In genomic region chr9:14778341-14778740, GRCm38 (mm10) we compare ENCODE assay signal across 35 mouse cellular contexts. TPM values are rescaled to one million over a fixed set of nuclear protein-coding genes. Genes with fewer than 3 reads are reported as not detected.
DNase-seq lines count a peak whose midpoint lies in the region; ATAC-seq and TF ChIP-seq lines count a peak whose summit lies in the region.
"Had no signal": no experiment of that assay in that cellular context is flagged by ENCODE, and none has a peak within 500 bp of the region (broad histone marks: within the 10 kb centered on the region; RNA-seq: fewer than 3 reads in every experiment).

No protein-coding gene starts in this region.

- no peaks in the 10 kb centered on the region for H3K79me2 ChIP-seq in CH12.LX (replicated peaks; ENCODE audit: control insufficient read depth, extremely low read depth, insufficient read depth, poor library complexity, severe bottlenecking)

- H3K9me3 ChIP-seq in CH12.LX (replicated peaks; ENCODE audit: low read length) (no peaks in the 10 kb centered on the region), E14TG2a.4 (ENCODE audit: low read length) (no peaks in the 10 kb centered on the region)
- H3K9me3 ChIP-seq in forebrain, embryonic 15.5 days: no peaks in the 10 kb centered on the region
- H3K9me3 ChIP-seq: embryonic facial prominence, embryonic 12.5 days; heart, embryonic 12.5 days; hindbrain, embryonic 13.5 days; midbrain, embryonic 13.5 days; stomach, embryonic 15.5 days had no signal

- no peak for TF ChIP-seq RAD21 in CH12.LX (IDR thresholded peaks at IDR 0.05; ENCODE audit: low read depth, low read length)

- H3K27ac ChIP-seq in CH12.LX (ENCODE audit: insufficient read depth, low read depth): no peak overlapping the region
- no peak overlapping the region for H3K27ac ChIP-seq in small intestine, adult 2 months (ENCODE audit: insufficient read depth, low read depth, low read length)
- H3K27ac ChIP-seq in forebrain, embryonic 15.5 days (replicated peaks): no peak overlapping the region
- H3K27ac ChIP-seq: embryonic facial prominence, embryonic 12.5 days; hindbrain, embryonic 13.5 days; layer of hippocampus, adult 2 months; liver, embryonic 14.5 days; macrophage; midbrain, embryonic 13.5 days; stomach, embryonic 15.5 days had no signal

- no peak overlapping the region for H3K4me3 ChIP-seq in CH12.LX (replicated peaks in 1 of 3; ENCODE audit: low read depth in 2 of 3, low read length in 2 of 3, poor library complexity in 1 of 3)
- H3K4me3 ChIP-seq in E14TG2a.4 (replicated peaks; ENCODE audit: low read length): 0 out of 2 replicates have a peak overlapping the region, but pooled peaks have one; percentile 8
- H3K4me3 ChIP-seq in small intestine, adult 2 months (ENCODE audit: low read depth, low read length): peak overlapping the region; percentile 10; the same call in 1 of the 2 replicates
- no peak overlapping the region for H3K4me3 ChIP-seq in forebrain, embryonic 15.5 days
- H3K4me3 ChIP-seq: embryonic facial prominence, embryonic 12.5 days; heart, embryonic 12.5 days; hindbrain, embryonic 13.5 days; layer of hippocampus, adult 2 months; midbrain, embryonic 13.5 days; stomach, embryonic 15.5 days had no signal

- no peak for TF ChIP-seq EP300 in CH12.LX (IDR thresholded peaks at IDR 0.05; ENCODE audit: low read length)

- H3K36me3 ChIP-seq in CH12.LX (replicated peaks in 1 of 2; ENCODE audit: control insufficient read depth in 1 of 2, insufficient read depth in 1 of 2, low read length in 1 of 2) (peaks cover 18 to 37% of the 10 kb centered on the region in 2 experiments), E14TG2a.4 (ENCODE audit: insufficient read depth, low read length) (peaks cover 34% of the 10 kb centered on the region)
- peaks cover 14% of the 10 kb centered on the region for H3K36me3 ChIP-seq in small intestine, adult 2 months (ENCODE audit: control insufficient read depth, insufficient read depth, low read length)
- H3K36me3 ChIP-seq in forebrain, embryonic 15.5 days: peaks cover 30% of the 10 kb centered on the region

- TF ChIP-seq CTCF in CH12.LX (conservative IDR thresholded peaks at IDR 0.05 in 1 of 2, IDR thresholded peaks at IDR 0.05 in 1 of 2; ENCODE audit: low read depth in 2 of 2, low read length in 2 of 2): no peak
- no peak for TF ChIP-seq CTCF in E14TG2a.4 (conservative IDR thresholded peaks at IDR 0.05; ENCODE audit: low read length)
- TF ChIP-seq CTCF in small intestine, adult 2 months (IDR thresholded peaks at IDR 0.05; ENCODE audit: extremely low read depth, insufficient read length, insufficient replicate concordance, low read depth, low read length): no peak

- dilution Hi-C loops in CH12.LX (cut with MboI; ENCODE audit: extremely low pct_ligation_motif_present, extremely low pct_unique_long_range_greater_than_20kb, low sequenced_read_pairs): no loop called here

- ATAC-seq in forebrain, embryonic 15.5 days (replicated peaks): no peak
- ATAC-seq: forebrain, embryonic 16.5 days; midbrain, embryonic 13.5 days had no signal

- DNase-seq in CH12.LX (ENCODE audit: extremely low read depth): no peak
- peak; percentile 55 for DNase-seq in ZHBTc4 (ENCODE audit: low read depth, low spot score)
- DNase-seq in right cerebral cortex, postnatal 4 days: no peak
- no peak for DNase-seq in left cerebral cortex, postnatal 36 days (ENCODE audit: low spot score in 2 of 2)
- DNase-seq: adrenal gland, postnatal 10 days; B cell, adult 2 months; cerebellum, adult 9-10 months; cerebellum, postnatal 36 days; gastrocnemius, postnatal 25 days; heart, adult 18-20 months; heart, postnatal 4 days; kidney, adult 2 months; liver; lung, adult 2 months; lung, postnatal 10 days; thymus, adult 18-20 months; thymus, postnatal 25 days had no signal

- WGBS in small intestine, adult 2 months: 30% methylated on average over 13 of the region's 13 CpGs
- WGBS in forebrain, embryonic 15.5 days: 40% methylated on average over 13 of the region's 13 CpGs

- in situ Hi-C loops in CH12.LX (cut with MboI; ENCODE audit: low pct_ligation_motif_present, low pct_unique_long_range_greater_than_20kb, low sequenced_read_pairs): loop anchor here (5.0 kb wide), 1 partner anchor 239 kb away; no protein-coding TSS in a partner anchor

- H3K9ac ChIP-seq in CH12.LX (ENCODE audit: insufficient read depth, low read depth): no peak overlapping the region
- H3K9ac ChIP-seq in forebrain, embryonic 15.5 days (replicated peaks): no peak overlapping the region
- H3K9ac ChIP-seq: embryonic facial prominence, embryonic 12.5 days; heart, embryonic 12.5 days; hindbrain, embryonic 13.5 days; liver, embryonic 14.5 days; midbrain, embryonic 13.5 days; stomach, embryonic 15.5 days had no signal

- no peak for TF ChIP-seq POLR2A in CH12.LX (IDR thresholded peaks at IDR 0.05; ENCODE audit: low read depth, low read length)
- TF ChIP-seq POLR2A in small intestine, adult 2 months (IDR thresholded peaks at IDR 0.05; ENCODE audit: low read depth, low read length): no peak

- no peak overlapping the region for H3K4me2 ChIP-seq in CH12.LX (ENCODE audit: insufficient read depth, low read depth, poor library complexity, severe bottlenecking)
- no peak overlapping the region for H3K4me2 ChIP-seq in forebrain, embryonic 15.5 days (replicated peaks)
- H3K4me2 ChIP-seq: embryonic facial prominence, embryonic 12.5 days; heart, embryonic 12.5 days; hindbrain, embryonic 13.5 days; midbrain, embryonic 13.5 days; stomach, embryonic 15.5 days had no signal

- intact Hi-C loops in left cerebral cortex, postnatal 36 days (cut with DNase I): no loop called here

- no peaks in the 10 kb centered on the region for H3K27me3 ChIP-seq in CH12.LX (replicated peaks)
- H3K27me3 ChIP-seq in E14TG2a.4 (ENCODE audit: insufficient read depth, low read length): no peaks in the 10 kb centered on the region
- H3K27me3 ChIP-seq in small intestine, adult 2 months (ENCODE audit: control insufficient read depth, insufficient read depth, low read length): no peaks in the 10 kb centered on the region
- no peaks in the 10 kb centered on the region for H3K27me3 ChIP-seq in forebrain, embryonic 15.5 days
- H3K27me3 ChIP-seq: embryonic facial prominence, embryonic 12.5 days; heart, embryonic 12.5 days; hindbrain, embryonic 13.5 days; midbrain, embryonic 13.5 days; stomach, embryonic 15.5 days had no signal

- peaks cover 0 to 30% of the 10 kb centered on the region in 2 experiments; a peak in 2 of 4 replicates for H3K4me1 ChIP-seq in CH12.LX (ENCODE audit: control insufficient read depth in 1 of 2, insufficient read depth in 2 of 2)
- H3K4me1 ChIP-seq in E14TG2a.4 (replicated peaks; ENCODE audit: low read depth, low read length): peaks cover 19% of the 10 kb centered on the region
- peaks cover 3% of the 10 kb centered on the region for H3K4me1 ChIP-seq in small intestine, adult 2 months (ENCODE audit: control insufficient read depth, insufficient read depth, insufficient read length, low read length)
- H3K4me1 ChIP-seq in forebrain, embryonic 15.5 days: no peaks in the 10 kb centered on the region
- H3K4me1 ChIP-seq: embryonic facial prominence, embryonic 12.5 days; heart, embryonic 12.5 days; hindbrain, embryonic 13.5 days; midbrain, embryonic 13.5 days; stomach, embryonic 15.5 days had no signal

TF ChIP-seq in CH12.LX, 34 proteins besides CTCF, POLR2A, EP300 and RAD21 (continues in another document):
- no peak for TF ChIP-seq CHD1 (IDR thresholded peaks at IDR 0.05; ENCODE audit: low read depth, low read length)
- no peak for TF ChIP-seq ELF1 (IDR thresholded peaks at IDR 0.05; ENCODE audit: low read depth, low read length)
- TF ChIP-seq USF1 (IDR thresholded peaks at IDR 0.05; ENCODE audit: low read depth, low read length): no peak
- TF ChIP-seq ZMIZ1 (IDR thresholded peaks at IDR 0.05; ENCODE audit: low read depth, low read length): 0 out of 2 replicates have a peak, but pooled peaks have one; percentile 35
- no peak for TF ChIP-seq MAFK (IDR thresholded peaks at IDR 0.05; ENCODE audit: insufficient replicate concordance, low read length)
- TF ChIP-seq BHLHE40 (IDR thresholded peaks at IDR 0.05; ENCODE audit: low read depth, low read length): no peak
- TF ChIP-seq SMC3 (IDR thresholded peaks at IDR 0.05; ENCODE audit: low read depth, low read length): no peak

RNA-seq across cellular contexts. Expression of gene Mre11a, which starts 6.1 kb away (rescaled TPM):
- 27.7 and 34.8 TPM in 2 replicates for total RNA-seq in CH12.LX (2012; rRNA removed)
- total RNA-seq in CH12.LX (2014; rRNA removed): 45.7 and 51.6 TPM in 2 replicates
- 47.3 and 49.3 TPM in 2 replicates for polyA plus RNA-seq in CH12.LX (2012; ENCODE audit: insufficient read length, low read depth)
- polyA plus RNA-seq in small intestine, adult 2 months (2012; rRNA removed): 0.47 and 1.3 TPM in 2 replicates
- 10 to 100 TPM in 1 of 2 experiments, 1 to 10 TPM in 1; 9.2 to 18.3 TPM for total RNA-seq in left cerebral cortex, postnatal 36 days (2021)
- 14.8 and 17.1 TPM in 2 replicates for polyA plus RNA-seq in forebrain, embryonic 15.5 days (2015; fragmentation: Nextera tagmentation; extraction: Ambion mirVana)

RNA-seq across cellular contexts. Expression of gene Ankrd49, which starts 6.3 kb away (rescaled TPM):
- total RNA-seq in CH12.LX (2012; rRNA removed) (33.8 and 34.5 TPM in 2 replicates), CH12.LX (2014; rRNA removed) (62.5 and 72.2 TPM in 2 replicates)
- polyA plus RNA-seq in CH12.LX (2012; ENCODE audit: insufficient read length, low read depth): 48.2 and 49.6 TPM in 2 replicates
- 1.5 and 2.4 TPM in 2 replicates for polyA plus RNA-seq in small intestine, adult 2 months (2012; rRNA removed)
- total RNA-seq in left cerebral cortex, postnatal 36 days (2021): 10 to 100 TPM; 11.5 to 12.2 TPM
- 43.0 and 47.3 TPM in 2 replicates for polyA plus RNA-seq in forebrain, embryonic 15.5 days (2015; fragmentation: Nextera tagmentation; extraction: Ambion mirVana)

RNA-seq across cellular contexts. Expression of gene 1700012B09Rik, which starts 7.5 kb away (rescaled TPM):
- total RNA-seq in CH12.LX (2012; rRNA removed): not detected in 2 replicates
- not detected in 2 replicates for total RNA-seq in CH12.LX (2014; rRNA removed)
- not detected in 2 replicates for polyA plus RNA-seq in CH12.LX (2012; ENCODE audit: insufficient read length, low read depth)
- polyA plus RNA-seq in small intestine, adult 2 months (2012; rRNA removed): not detected in 2 replicates
- total RNA-seq in left cerebral cortex, postnatal 36 days (2021): not detected
- 2.9 and 4.5 TPM in 2 replicates for polyA plus RNA-seq in forebrain, embryonic 15.5 days (2015; fragmentation: Nextera tagmentation; extraction: Ambion mirVana)
- total RNA-seq: adrenal gland, postnatal 10 days; gastrocnemius, postnatal 25 days; heart, adult 18-20 months; heart, postnatal 4 days; megakaryocyte-erythroid progenitor cell, adult 5-6 weeks had no signal
- polyA plus RNA-seq: heart, embryonic 12.5 days; heart, postnatal 0 days; kidney, adult 2 months; kidney, embryonic 16.5 days; limb, embryonic 11.5 days; liver, embryonic 14.5 days; macrophage; stomach, embryonic 15.5 days had no signal

RNA-seq across cellular contexts. Expression of gene Fut4, which starts 26.1 kb away (rescaled TPM):
- total RNA-seq in CH12.LX (2012; rRNA removed) (not detected in 2 replicates), CH12.LX (2014; rRNA removed) (not detected in 2 replicates)
- polyA plus RNA-seq in CH12.LX (2012; ENCODE audit: insufficient read length, low read depth): not detected in 2 replicates
- polyA plus RNA-seq in small intestine, adult 2 months (2012; rRNA removed): 12.8 and 15.8 TPM in 2 replicates
- under 1 TPM; 0.16 to 0.20 TPM for total RNA-seq in left cerebral cortex, postnatal 36 days (2021)
- 0.70 and 0.94 TPM in 2 replicates for polyA plus RNA-seq in forebrain, embryonic 15.5 days (2015; fragmentation: Nextera tagmentation; extraction: Ambion mirVana)

RNA-seq across cellular contexts. Expression of gene Piwil4, which starts 37.8 kb away (rescaled TPM):
- total RNA-seq in CH12.LX (2012; rRNA removed): 0.04 TPM in 1 of 2 replicates, not detected in the other
- not detected in 2 replicates for total RNA-seq in CH12.LX (2014; rRNA removed)
- 0.11 TPM in 1 of 2 replicates, not detected in the other for polyA plus RNA-seq in CH12.LX (2012; ENCODE audit: insufficient read length, low read depth)
- polyA plus RNA-seq in small intestine, adult 2 months (2012; rRNA removed): 0.29 and 0.71 TPM in 2 replicates
- total RNA-seq in left cerebral cortex, postnatal 36 days (2021): not detected
- 0.17 and 0.18 TPM in 2 replicates for polyA plus RNA-seq in forebrain, embryonic 15.5 days (2015; fragmentation: Nextera tagmentation; extraction: Ambion mirVana)
- total RNA-seq: gastrocnemius, postnatal 25 days; heart, adult 18-20 months; heart, postnatal 4 days; layer of hippocampus, adult 2 months; layer of hippocampus, postnatal 25 days; left cerebral cortex, adult 8-10 months; megakaryocyte-erythroid progenitor cell, adult 5-6 weeks had no signal

Comparison
In these comparisons a context has a peak if more than half of its experiments do, and no peak if none do; other contexts are left out.
1. H3K4me3 ChIP-seq: peak in E14TG2a.4 (single experiment) and small intestine, adult 2 months (single experiment); none in CH12.LX (0 of 3) and forebrain, embryonic 15.5 days (single experiment).
2. RNA of gene Ankrd49, which starts 6.3 kb away (polyA plus RNA-seq): 48.2 to 49.6 TPM in CH12.LX and 43.0 to 47.3 TPM in forebrain, embryonic 15.5 days; 1.5 to 2.4 TPM in small intestine, adult 2 months; every median in the first group is over 10 times any median in the second.